Mouse (Mus musculus) liver, postnatal 0 days (tissue): ENCODE measurements around the gene Lime1.

Source experiments
- CTCF ChIP-seq: sonication (generic); IDR thresholded peaks from 2 replicates; pipeline ENCODE4 v1.5.1; 2016; ENCODE audit warnings: antibody characterized with exemption, low read depth
- EP300 ChIP-seq: IDR thresholded peaks from 2 replicates; pipeline ENCODE4 v1.6.1; 2016; ENCODE audit warnings: antibody characterized with exemption, low read depth, mild to moderate bottlenecking

DNA sequence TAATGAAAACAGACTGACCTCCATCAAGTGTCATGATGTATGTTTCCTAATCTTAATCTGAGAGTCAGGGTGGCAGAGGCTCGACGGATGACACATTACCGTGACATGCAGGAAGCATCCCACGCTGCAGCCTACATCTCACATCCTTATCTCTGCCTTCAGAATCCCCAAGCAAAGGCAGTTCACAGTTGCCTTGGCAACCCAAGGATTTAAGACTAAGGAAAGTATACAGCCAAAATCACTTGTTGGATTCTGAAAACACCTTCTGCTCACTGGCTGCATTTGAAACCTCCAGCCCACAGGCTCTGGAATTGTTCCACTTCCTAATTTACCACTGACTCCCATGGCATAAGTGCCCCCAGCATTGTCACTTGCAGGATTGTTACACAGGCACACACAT, 40.5 kb downstream of the Lime1 start:
- TF ChIP-seq CTCF (no peak), EP300 (no peak)
